ENCODE assay signal across 11 mouse cellular contexts in the genomic region with DNA sequence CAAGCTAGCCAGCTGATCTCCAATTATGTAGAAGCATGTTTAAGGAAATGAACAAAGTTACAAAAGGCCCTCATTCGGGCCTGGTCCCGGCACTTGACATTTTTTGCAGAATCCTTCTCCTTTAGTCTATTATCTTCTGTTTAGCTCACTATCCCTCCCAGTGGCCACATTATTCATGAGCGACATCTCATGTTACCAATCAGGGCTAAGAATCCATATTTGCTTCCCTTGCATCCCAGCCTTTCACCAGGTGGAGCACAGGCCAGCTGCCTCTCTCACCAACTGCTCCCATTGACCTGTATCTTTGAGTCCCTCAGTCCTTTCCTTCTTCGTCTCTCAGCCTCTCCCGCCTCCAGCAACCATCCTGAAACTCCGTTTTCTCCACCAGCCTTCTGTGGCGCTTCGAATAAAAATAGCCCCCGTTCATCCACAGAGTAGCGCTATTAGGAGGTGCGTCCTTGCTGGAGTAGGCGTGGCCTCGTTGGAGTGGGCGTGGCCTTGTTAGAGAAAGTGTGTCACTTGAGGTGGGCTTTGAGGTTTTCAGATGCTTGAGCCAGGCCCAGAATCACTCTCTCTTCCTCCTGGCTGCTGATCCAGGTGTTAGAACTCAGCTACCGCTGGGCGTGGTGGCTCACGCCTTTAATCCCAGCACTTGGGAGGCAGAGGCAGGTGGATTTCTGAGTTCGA.
"Had no signal": no experiment of that assay in that cellular context is flagged by ENCODE, and none has a peak within 500 bp of the region (broad histone marks: within the 10 kb centered on the region; RNA-seq: fewer than 3 reads in every experiment).

No protein-coding gene starts in this region.

- H3K27ac ChIP-seq: left cerebral cortex, adult 2 months; limb, embryonic 10.5 days; liver, embryonic 15.5 days; midbrain, embryonic 13.5 days; stomach, embryonic 15.5 days had no signal

- DNase-seq: kidney, adult 18-20 months; kidney, postnatal 10 days; kidney, postnatal 4 days; lung, adult 2 months; lung, postnatal 36 days; right cerebral cortex, postnatal 14 days had no signal

- H3K4me3 ChIP-seq: left cerebral cortex, adult 2 months; limb, embryonic 10.5 days; liver, embryonic 15.5 days; midbrain, embryonic 13.5 days; stomach, embryonic 15.5 days had no signal
